Mouse (Mus musculus): ENCODE results near the gene Comt. TPM values are rescaled to one million over a fixed set of nuclear protein-coding genes. Genes with fewer than 3 reads are reported as not detected.

Comt gene
- polyA plus RNA-seq, 1 experiment from 2014 or later, result 61.1 TPM

- Histone ChIP-seq H3K9me3 (replicated peaks) (no peaks in the 10 kb centered on the region), H3K4me1 (peaks cover 11% of the 10 kb centered on the region), H3K27ac (peak overlapping the region; percentile 64; the same call in 1 of the 2 replicates), H3K27me3 (ENCODE audit: low read depth, poor library complexity, severe bottlenecking) (no peaks in the 10 kb centered on the region), H3K4me3 (no peak overlapping the region), H3K36me3 (peaks cover 63% of the 10 kb centered on the region)
- DNase-seq (ENCODE audit: low spot score), result no peak
- WGBS, result 72% methylated on average over 18 of the region's 18 CpGs
These were observed 10.4 kb downstream of the Comt start for GRCm38 (mm10) chr16:18416094-18416761.

DNA sequence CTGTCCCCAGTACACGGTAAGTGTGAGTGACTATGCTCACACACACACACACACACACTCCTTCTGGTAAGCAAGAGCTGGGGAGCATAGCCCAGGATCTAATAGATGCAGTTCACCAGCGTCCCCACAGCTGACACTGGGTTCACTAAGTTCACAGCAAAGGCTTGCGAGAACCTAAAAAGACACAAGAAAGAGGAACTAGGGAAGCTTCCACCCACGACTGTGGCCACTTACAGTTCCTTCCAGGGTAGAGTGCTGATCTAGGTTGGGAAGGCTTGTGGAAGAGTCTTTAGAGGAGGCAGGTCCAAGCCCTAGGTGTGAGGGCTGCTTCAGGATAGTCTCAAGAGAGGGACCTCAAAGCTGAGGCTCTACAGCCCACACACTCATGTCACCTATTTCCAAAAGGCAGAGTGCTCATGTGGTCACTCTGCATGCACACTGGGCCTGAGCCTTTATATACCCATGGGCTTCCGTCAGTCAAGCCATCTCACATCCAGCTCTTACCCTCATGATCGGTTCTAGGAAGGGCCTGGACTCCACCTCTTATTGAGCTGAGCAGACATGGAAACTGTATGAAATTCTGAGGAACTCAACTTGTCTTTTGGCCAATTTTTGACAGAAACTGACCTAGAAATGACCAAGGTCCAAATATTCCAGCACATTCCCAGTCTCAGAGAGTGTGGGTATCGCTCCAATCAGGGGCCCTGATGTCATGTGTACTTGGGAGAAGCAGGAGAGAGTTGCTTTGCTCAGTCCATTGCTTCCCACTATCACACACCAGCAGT lies 13.4 kb downstream of the Comt start:
- Histone ChIP-seq H3K36me3 (peaks cover 76% of the 10 kb centered on the region), H3K4me3 (no peak overlapping the region), H3K4me1 (peaks cover 11% of the 10 kb centered on the region), H3K27me3 (ENCODE audit: low read depth, poor library complexity, severe bottlenecking) (no peaks in the 10 kb centered on the region), H3K9me3 (replicated peaks) (no peaks in the 10 kb centered on the region), H3K27ac (no peak overlapping the region)
- DNase-seq (ENCODE audit: low spot score), result no peak
- WGBS, result 91% methylated on average over 7 of the region's 7 CpGs

GRCm38 (mm10) chr16:18411802-18412476 lies 14.7 kb downstream of the Comt start:
- peak overlapping the region; percentile 21; the same call in 1 of the 2 replicates for H3K27ac ChIP-seq
- no peaks in the 10 kb centered on the region for H3K9me3 ChIP-seq (replicated peaks)
- peaks cover 78% of the 10 kb centered on the region for H3K36me3 ChIP-seq
- H3K4me3 ChIP-seq, result no peak overlapping the region
- DNase-seq (ENCODE audit: low spot score), result no peak
- H3K27me3 ChIP-seq (ENCODE audit: low read depth, poor library complexity, severe bottlenecking), result no peaks in the 10 kb centered on the region
- 86% methylated on average over 12 of the region's 12 CpGs for WGBS
- peaks cover 11% of the 10 kb centered on the region for H3K4me1 ChIP-seq

DNA sequence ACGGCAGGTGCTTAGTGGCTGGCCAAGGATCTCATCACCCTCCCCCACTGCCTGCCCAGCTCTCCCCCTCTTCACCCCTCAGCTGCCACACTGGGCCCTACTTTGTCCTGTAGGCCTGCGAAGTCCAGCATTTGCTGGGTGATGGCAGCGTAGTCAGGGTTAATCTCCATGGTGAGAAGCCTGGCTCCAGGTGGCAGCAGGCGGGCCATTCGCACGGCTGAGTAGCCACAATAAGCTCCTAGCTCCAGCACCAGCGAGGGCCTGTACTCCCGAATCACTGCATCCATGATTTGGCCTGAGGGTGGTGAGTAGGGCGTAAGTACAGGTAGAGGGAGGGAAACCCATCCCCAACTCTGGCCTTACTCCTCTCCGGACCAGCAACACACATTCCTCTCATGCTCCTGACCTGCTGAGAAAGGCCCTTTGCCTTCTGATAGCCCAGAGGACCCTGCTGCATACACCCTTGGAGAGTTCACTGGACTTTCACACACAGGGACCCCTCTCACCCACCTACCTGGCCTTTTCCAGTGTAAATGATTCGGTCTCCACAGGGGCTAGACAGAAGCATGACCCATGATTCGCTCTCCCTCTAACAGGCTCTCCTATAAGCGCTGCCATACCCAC lies 15.5 kb downstream of the Comt start:
- Histone ChIP-seq H3K27ac (no peak overlapping the region), H3K4me3 (no peak overlapping the region), H3K27me3 (ENCODE audit: low read depth, poor library complexity, severe bottlenecking) (no peaks in the 10 kb centered on the region), H3K9me3 (replicated peaks) (no peaks in the 10 kb centered on the region), H3K4me1 (peaks cover 3% of the 10 kb centered on the region; the same call in 1 of the 2 replicates), H3K36me3 (peaks cover 82% of the 10 kb centered on the region)
- 84% methylated on average over 13 of the region's 13 CpGs for WGBS
- no peak for DNase-seq (ENCODE audit: low spot score)

GRCm38 (mm10) chr16:18410418-18410817 lies 16.2 kb downstream of the Comt start:
- Histone ChIP-seq H3K36me3 (peaks cover 83% of the 10 kb centered on the region), H3K27me3 (ENCODE audit: low read depth, poor library complexity, severe bottlenecking) (no peaks in the 10 kb centered on the region), H3K4me1 (no peaks in the 10 kb centered on the region), H3K9me3 (replicated peaks) (no peaks in the 10 kb centered on the region), H3K4me3 (no peak overlapping the region), H3K27ac (no peak overlapping the region)
- DNase-seq (ENCODE audit: low spot score), result no peak
- WGBS, result 81% methylated on average over 5 of the region's 5 CpGs

DNA sequence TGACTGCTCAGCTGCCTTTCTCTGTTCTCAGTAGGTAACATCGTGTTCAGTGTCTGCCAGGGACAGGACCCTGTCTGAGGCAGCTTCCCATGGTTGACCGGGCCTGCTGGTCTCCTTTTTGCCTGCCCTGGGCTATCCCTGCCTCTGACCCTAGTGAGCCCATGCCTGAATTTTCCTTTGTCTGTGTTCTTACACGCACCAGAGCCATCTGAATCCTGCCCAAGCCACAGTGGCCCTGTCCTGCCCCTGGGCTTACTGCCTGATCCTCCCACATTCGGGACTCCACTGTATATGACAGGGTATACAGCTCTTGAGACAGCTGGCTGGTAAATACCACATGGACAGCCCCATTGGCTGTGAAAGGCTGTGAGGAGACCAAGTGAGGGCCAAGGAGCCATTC lies 16.9 kb downstream of the Comt start:
- Histone ChIP-seq H3K36me3 (peaks cover 84% of the 10 kb centered on the region), H3K27ac (no peak overlapping the region), H3K4me1 (no peaks in the 10 kb centered on the region), H3K9me3 (replicated peaks) (no peaks in the 10 kb centered on the region), H3K4me3 (no peak overlapping the region), H3K27me3 (ENCODE audit: low read depth, poor library complexity, severe bottlenecking) (no peaks in the 10 kb centered on the region)
- no peak for DNase-seq (ENCODE audit: low spot score)
- WGBS, result 81% methylated on average over 4 of the region's 4 CpGs

DNA sequence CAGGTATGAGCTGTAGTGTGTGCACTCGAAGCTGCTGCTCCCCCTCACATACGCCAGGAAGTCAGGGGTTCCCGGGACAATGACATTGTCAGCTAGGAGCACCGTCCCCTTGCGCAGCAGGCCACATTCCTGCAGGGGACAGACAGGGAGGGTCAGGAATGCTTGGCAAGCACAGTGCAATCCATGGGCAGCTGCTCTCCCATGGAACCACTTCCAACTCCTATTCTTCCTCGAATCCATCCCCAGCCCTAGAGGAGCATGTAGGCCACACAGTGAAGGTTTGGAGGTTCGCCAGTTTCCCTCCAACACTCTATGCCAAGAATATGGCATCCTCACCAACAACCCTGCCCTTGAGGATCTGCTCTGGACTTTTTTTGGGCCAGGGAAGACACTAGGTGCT lies 18.7 kb downstream of the Comt start:
- Histone ChIP-seq H3K36me3 (peaks cover 90% of the 10 kb centered on the region), H3K27me3 (ENCODE audit: low read depth, poor library complexity, severe bottlenecking) (no peaks in the 10 kb centered on the region), H3K4me1 (no peaks in the 10 kb centered on the region), H3K9me3 (replicated peaks) (no peaks in the 10 kb centered on the region), H3K4me3 (no peak overlapping the region), H3K27ac (no peak overlapping the region)
- 90% methylated on average over 7 of the region's 7 CpGs for whole genome bisulfite sequencing
- DNase-seq (ENCODE audit: low spot score), result no peak

DNA sequence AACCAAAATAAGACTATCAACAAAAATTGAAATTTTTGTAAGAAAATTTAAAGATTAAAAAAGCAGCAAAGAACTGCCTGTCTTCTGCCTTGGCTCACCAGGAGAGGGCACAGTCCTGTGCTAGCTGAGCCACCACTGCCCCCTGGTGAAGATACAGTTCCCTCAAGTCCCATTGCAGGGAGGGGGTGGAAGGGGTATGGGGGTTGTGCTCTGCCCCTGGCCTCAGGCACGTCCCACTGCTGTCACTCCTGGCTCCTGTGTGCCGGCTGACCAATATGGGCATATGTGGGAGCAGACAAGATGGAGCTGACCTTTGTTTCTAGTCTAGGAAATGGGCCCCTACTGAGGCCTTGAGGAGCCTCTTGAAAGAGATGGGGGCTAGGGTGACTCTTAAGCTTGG lies 20.4 kb downstream of the Comt start:
- H3K27ac ChIP-seq, result no peak overlapping the region
- whole genome bisulfite sequencing, result 15% methylated on average over 2 of the region's 2 CpGs
- no peaks in the 10 kb centered on the region for H3K9me3 ChIP-seq (replicated peaks)
- no peak overlapping the region for H3K4me3 ChIP-seq
- no peaks in the 10 kb centered on the region for H3K27me3 ChIP-seq (ENCODE audit: low read depth, poor library complexity, severe bottlenecking)
- DNase-seq (ENCODE audit: low spot score), result no peak
- H3K4me1 ChIP-seq, result no peaks in the 10 kb centered on the region
- H3K36me3 ChIP-seq, result peaks cover 94% of the 10 kb centered on the region

DNA sequence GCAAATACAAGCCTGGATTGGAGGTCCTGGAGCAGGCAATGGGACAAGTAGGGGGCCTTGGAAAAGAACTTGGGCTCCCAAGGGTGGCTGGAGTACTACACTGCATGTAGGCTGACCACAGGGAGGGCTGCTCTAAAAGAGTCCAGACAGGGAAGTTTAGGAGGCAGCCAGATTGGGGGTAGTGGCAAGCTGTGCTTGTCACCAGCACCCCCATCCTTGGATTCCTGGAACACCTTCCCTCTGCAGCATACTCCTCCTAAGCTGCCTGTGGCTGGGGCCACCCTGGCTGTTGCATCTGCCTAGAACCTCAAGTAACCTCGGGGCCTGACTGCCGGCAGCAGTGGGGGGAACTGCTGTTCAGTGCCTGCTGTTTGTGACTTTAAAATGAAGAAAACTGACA lies 20.8 kb downstream of the Comt start:
- Histone ChIP-seq H3K9me3 (replicated peaks) (no peaks in the 10 kb centered on the region), H3K27ac (no peak overlapping the region), H3K27me3 (ENCODE audit: low read depth, poor library complexity, severe bottlenecking) (no peaks in the 10 kb centered on the region), H3K36me3 (peaks cover 94% of the 10 kb centered on the region), H3K4me1 (peaks cover 4% of the 10 kb centered on the region), H3K4me3 (no peak overlapping the region)
- DNase-seq (ENCODE audit: low spot score), result no peak
- WGBS, result 79% methylated on average over 2 of the region's 2 CpGs

DNA sequence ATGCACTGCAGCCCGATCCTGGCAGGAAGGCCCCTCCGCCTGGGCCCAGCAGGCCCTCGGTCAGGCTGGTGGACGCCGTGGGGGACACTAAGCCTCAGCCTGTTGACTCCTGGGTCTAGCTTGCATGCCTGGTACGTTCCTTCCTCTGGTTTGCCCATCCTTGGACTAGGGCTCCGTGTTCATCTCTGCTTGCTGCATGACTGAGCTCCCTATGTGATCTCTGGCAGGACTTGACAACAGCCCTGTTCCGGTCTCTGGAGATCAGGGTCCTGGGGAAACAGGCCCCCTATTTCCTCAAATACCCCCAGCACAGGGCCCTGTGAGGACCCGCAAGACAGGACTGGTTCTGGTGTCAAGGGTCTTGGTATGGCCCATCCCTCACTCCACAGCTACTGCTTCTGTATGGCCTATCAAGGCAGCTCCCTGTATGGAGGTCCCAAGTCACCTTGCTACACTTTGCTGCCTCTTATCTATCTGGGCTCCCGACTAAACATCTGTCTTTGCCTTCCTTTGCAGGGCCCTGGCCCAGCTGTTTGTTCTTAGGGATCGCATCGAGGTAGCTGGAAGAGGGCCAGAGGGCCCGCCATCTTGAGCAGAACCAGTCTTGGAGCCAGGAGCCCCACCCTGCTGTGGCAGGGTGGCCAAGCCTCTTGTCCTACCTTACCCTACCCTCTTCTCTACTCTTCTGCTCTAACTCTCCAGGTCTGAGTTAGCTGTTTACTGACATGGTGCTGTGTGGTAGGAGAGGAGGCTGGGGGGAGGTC lies 21.4 kb downstream of the Comt start:
- Histone ChIP-seq H3K4me1 (peaks cover 10% of the 10 kb centered on the region), H3K27me3 (ENCODE audit: low read depth, poor library complexity, severe bottlenecking) (no peaks in the 10 kb centered on the region), H3K36me3 (peaks cover 94% of the 10 kb centered on the region), H3K9me3 (replicated peaks) (no peaks in the 10 kb centered on the region), H3K4me3 (no peak overlapping the region), H3K27ac (no peak overlapping the region)
- DNase-seq (ENCODE audit: low spot score), result no peak
- WGBS, result 92% methylated on average over 13 of the region's 13 CpGs

DNA sequence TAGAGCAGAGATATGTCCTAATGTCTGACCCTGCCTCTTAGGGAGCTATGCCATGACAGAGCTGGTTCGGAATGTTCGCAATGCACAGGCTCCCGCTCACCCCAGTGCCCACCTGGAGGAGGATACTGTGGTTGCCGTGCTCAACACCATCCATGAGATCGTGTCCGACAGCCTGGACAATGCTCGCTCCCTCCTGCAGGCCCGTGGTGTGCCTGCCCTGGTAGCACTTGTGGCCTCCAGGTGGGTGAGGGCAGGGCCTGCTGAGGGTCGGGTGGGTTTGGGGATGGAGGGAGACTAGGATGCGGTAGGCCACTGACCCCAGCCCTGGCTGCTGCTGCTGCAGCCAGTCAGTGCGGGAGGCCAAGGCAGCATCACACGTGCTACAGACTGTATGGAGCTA lies 23.4 kb downstream of the Comt start:
- Histone ChIP-seq H3K4me1 (peaks cover 13% of the 10 kb centered on the region), H3K4me3 (no peak overlapping the region), H3K27me3 (ENCODE audit: low read depth, poor library complexity, severe bottlenecking) (no peaks in the 10 kb centered on the region), H3K36me3 (peaks cover 95% of the 10 kb centered on the region), H3K9me3 (replicated peaks) (no peaks in the 10 kb centered on the region), H3K27ac (no peak overlapping the region)
- DNase-seq (ENCODE audit: low spot score), result no peak
- 92% methylated on average over 12 of the region's 12 CpGs for WGBS

- H3K36me3 ChIP-seq, result peaks cover 97% of the 10 kb centered on the region
- H3K27ac ChIP-seq, result 0 out of 2 replicates have a peak overlapping the region, but pooled peaks have one; percentile 16
- no peaks in the 10 kb centered on the region for H3K27me3 ChIP-seq (ENCODE audit: low read depth, poor library complexity, severe bottlenecking)
- H3K9me3 ChIP-seq (replicated peaks), result no peaks in the 10 kb centered on the region
- DNase-seq (ENCODE audit: low spot score), result no peak
- H3K4me3 ChIP-seq, result no peak overlapping the region
- 49% methylated on average over 7 of the region's 7 CpGs for WGBS
- H3K4me1 ChIP-seq, result peaks cover 19% of the 10 kb centered on the region
These were observed 26.0 kb downstream of the Comt start for GRCm38 (mm10) chr16:18400472-18401216.
